Mouse (Mus musculus): ENCODE data around the gene Gm14137. TPM values are rescaled to one million over a fixed set of nuclear protein-coding genes. Genes with fewer than 3 reads are reported as not detected.

Gene Gm14137
- polyA plus RNA-seq, 1 experiment from 2014 or later: 1.0 TPM

DNA sequence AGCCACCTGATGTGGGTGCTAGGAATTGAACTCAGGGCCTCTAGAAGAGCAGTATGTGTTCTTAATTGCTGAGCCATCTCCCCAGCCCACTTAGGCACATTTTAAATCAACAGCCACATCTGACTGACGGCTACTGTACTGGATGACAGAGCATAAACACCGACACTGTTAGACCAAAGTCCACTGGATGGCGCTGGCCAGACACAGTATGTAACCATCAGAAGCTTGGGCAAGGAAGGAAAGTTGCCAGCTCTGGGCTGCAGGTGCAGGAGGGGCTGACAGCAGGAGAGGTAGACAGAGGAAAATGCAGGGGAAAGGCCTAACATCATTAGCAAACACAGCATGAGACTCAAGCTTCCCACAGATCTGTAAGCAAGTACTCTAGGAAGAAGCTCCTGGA, 2.5 kb downstream of the Gm14137 start:
- Histone ChIP-seq H3K27ac (replicated peaks) (no peak overlapping the region), H3K36me3 (replicated peaks) (peaks cover 48% of the 10 kb centered on the region), H3K27me3 (replicated peaks; ENCODE audit: low read depth, poor library complexity, severe bottlenecking) (0 out of 2 replicates have a peak, but pooled peaks cover 6% of the 10 kb centered on the region), H3K4me3 (no peak overlapping the region), H3K4me1 (peaks cover 37% of the 10 kb centered on the region), H3K9me3 (no peaks in the 10 kb centered on the region)
- no peak for DNase-seq (ENCODE audit: low spot score)
- 61% methylated on average over 3 of the region's 3 CpGs for WGBS

- no peak for DNase-seq (ENCODE audit: low spot score)
- Histone ChIP-seq H3K4me1 (peaks cover 32% of the 10 kb centered on the region), H3K9me3 (no peaks in the 10 kb centered on the region), H3K27ac (replicated peaks) (no peak overlapping the region), H3K27me3 (replicated peaks; ENCODE audit: low read depth, poor library complexity, severe bottlenecking) (0 out of 2 replicates have a peak, but pooled peaks cover 6% of the 10 kb centered on the region), H3K4me3 (no peak overlapping the region), H3K36me3 (replicated peaks) (peaks cover 46% of the 10 kb centered on the region)
- WGBS: 90% methylated on average over 5 of the region's 5 CpGs
These were observed 3.2 kb downstream of the Gm14137 start for GRCm38 (mm10) chr2:119177384-119177939.

- Histone ChIP-seq H3K4me3 (no peak overlapping the region), H3K27me3 (replicated peaks; ENCODE audit: low read depth, poor library complexity, severe bottlenecking) (no peaks in the 10 kb centered on the region), H3K27ac (replicated peaks) (no peak overlapping the region), H3K36me3 (replicated peaks) (peaks cover 68% of the 10 kb centered on the region), H3K9me3 (no peaks in the 10 kb centered on the region), H3K4me1 (no peaks in the 10 kb centered on the region)
- DNase-seq (ENCODE audit: low spot score): no peak
- WGBS: 83% methylated on average over 7 of the region's 7 CpGs
These were observed 8.6 kb downstream of the Gm14137 start for GRCm38 (mm10) chr2:119182914-119183313.

DNA sequence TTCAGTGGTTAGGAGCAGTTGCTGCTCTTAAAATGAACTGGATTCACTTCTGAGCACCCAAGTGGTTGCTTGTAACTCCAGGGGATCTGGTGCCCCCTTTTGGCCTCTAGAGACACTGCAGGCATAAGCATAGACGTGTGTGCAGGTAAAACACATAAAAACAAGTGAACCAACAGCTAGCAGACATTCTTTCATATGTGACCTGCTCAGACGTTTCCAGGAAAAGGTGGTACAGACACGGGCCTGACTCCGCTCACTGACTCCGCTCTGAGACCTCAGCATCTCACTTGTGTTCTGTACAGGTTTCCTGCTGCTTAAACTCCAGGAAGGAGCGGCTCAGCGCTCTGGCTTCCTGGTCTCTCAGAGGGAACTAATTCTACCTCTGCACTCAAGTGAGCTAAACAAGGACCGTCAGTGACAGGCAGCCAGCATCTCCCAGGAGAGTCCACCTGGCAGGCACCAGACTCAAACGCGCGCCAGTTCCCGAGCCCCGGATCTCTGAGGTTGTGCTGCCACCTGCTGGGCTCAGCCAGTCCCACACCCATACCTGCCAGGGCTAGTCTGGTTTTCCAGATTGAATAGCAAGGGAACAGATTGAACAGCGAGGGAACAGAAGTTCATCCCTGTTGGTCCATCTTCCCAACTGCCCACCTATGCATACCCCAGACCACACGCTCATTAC, 14.9 kb downstream of the Gm14137 start:
- Histone ChIP-seq H3K36me3 (replicated peaks) (peaks cover 19% of the 10 kb centered on the region), H3K27me3 (replicated peaks; ENCODE audit: low read depth, poor library complexity, severe bottlenecking) (no peaks in the 10 kb centered on the region), H3K4me3 (peak overlapping the region; percentile 52), H3K9me3 (no peaks in the 10 kb centered on the region), H3K4me1 (peaks cover 8% of the 10 kb centered on the region), H3K27ac (replicated peaks) (0 out of 2 replicates have a peak overlapping the region, but pooled peaks have one; percentile 20)
- DNase-seq (ENCODE audit: low spot score): peak; percentile 89
- 6% methylated on average over 15 of the region's 15 CpGs for WGBS

DNA sequence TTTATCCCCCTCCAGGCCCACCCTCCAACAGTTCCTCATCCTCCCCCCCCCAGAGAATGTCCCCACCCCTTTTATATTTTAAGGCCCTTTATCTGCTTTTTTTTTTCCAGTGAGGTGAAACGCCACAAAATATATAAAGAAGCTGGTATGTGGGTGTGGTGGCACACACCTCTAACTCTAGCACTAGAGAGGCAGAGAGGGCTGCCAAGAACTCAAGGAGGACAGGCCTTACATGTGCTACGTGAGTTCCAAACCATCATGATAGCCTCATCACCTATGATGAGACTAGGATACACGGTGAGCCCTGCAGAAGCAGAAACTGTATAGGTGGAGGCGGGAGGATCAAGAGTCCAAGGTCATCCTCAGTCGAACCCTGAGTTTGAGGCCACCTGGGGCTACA, 16.7 kb downstream of the Gm14137 start:
- Histone ChIP-seq H3K4me1 (peaks cover 11% of the 10 kb centered on the region), H3K27ac (replicated peaks) (no peak overlapping the region), H3K9me3 (no peaks in the 10 kb centered on the region), H3K27me3 (replicated peaks; ENCODE audit: low read depth, poor library complexity, severe bottlenecking) (no peaks in the 10 kb centered on the region), H3K36me3 (replicated peaks) (peaks cover 3% of the 10 kb centered on the region), H3K4me3 (no peak overlapping the region)
- DNase-seq (ENCODE audit: low spot score): no peak
- 89% methylated on average over 5 of the region's 5 CpGs for WGBS

DNA sequence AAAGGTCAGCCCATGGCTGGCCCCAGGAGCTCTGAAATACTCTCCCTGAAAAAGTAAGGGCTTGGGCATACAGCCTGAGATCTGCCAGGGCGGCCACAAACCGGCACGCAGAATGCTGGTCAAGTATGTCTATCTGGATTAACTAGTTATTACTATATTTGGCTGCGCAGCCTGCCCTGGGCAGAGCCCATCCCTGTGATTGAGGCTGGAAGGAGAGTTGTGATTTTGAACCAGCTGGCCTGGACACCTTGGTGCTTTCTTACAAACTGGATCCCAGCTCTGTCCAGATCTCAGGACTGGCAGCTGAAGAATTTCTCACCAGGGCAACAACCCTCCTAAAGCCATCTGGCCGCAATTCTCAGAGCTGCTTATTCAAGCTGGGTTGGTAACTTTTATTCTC, 19.8 kb downstream of the Gm14137 start:
- H3K27me3 ChIP-seq (replicated peaks; ENCODE audit: low read depth, poor library complexity, severe bottlenecking): no peaks in the 10 kb centered on the region
- H3K4me3 ChIP-seq: no peak overlapping the region
- H3K36me3 ChIP-seq (replicated peaks): no peaks in the 10 kb centered on the region
- DNase-seq (ENCODE audit: low spot score): no peak
- peaks cover 29% of the 10 kb centered on the region for H3K4me1 ChIP-seq
- no peak overlapping the region for H3K27ac ChIP-seq (replicated peaks)
- WGBS: 93% methylated on average over 5 of the region's 5 CpGs
- no peaks in the 10 kb centered on the region for H3K9me3 ChIP-seq

DNA sequence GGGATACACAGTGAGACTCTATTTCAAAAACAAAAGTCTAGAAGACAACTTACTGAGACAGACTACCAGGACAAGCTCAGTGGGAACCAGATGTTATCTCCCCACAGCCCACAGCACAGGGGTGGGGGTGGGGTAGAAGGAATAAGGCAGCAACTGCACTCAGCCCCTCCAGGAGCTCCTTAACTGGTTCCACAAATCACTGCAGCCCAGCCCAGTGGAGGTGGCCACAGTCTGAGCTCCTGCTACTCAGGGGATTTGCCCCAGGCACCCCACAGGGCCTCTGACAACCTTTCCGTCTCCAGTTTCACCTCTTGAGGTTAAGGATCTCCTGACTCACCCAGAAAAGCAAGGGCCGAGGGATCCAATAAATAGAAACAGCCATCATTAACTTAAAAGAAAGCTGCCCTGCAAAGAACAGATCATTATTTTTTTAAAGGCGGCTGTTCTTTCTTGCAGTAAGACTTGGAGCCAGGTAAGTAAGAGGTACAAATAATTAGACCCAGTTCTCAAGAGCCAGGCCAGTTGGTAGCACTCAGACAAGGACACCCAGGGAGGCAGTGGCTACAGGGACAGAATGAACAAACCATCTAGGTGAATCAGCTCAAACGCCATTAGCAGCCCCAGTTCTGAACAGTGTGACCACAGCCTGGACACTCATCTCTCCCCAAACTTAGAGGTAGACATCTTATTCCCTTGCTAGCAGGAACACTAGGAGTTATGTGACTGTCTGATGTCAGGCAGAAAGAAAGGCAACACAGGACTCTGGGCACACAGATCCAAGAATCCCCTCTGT, 22.2 kb downstream of the Gm14137 start:
- 20% methylated on average over 4 of the region's 4 CpGs for WGBS
- Histone ChIP-seq H3K36me3 (replicated peaks) (no peaks in the 10 kb centered on the region), H3K4me1 (peaks cover 26% of the 10 kb centered on the region), H3K27me3 (replicated peaks; ENCODE audit: low read depth, poor library complexity, severe bottlenecking) (no peaks in the 10 kb centered on the region), H3K9me3 (no peaks in the 10 kb centered on the region), H3K4me3 (peak overlapping the region; percentile 5; the same call in 1 of the 2 replicates), H3K27ac (replicated peaks) (peak overlapping the region; percentile 19; the same call in 1 of the 2 replicates)
- peak; percentile 62 for DNase-seq (ENCODE audit: low spot score)

- no peak overlapping the region for H3K27ac ChIP-seq (replicated peaks)
- no peak for DNase-seq (ENCODE audit: low spot score)
- H3K4me3 ChIP-seq: no peak overlapping the region
- H3K4me1 ChIP-seq: peaks cover 26% of the 10 kb centered on the region
- 89% methylated on average over 1 of the region's 1 CpGs for WGBS
- no peaks in the 10 kb centered on the region for H3K9me3 ChIP-seq
- H3K36me3 ChIP-seq (replicated peaks): no peaks in the 10 kb centered on the region
- no peaks in the 10 kb centered on the region for H3K27me3 ChIP-seq (replicated peaks; ENCODE audit: low read depth, poor library complexity, severe bottlenecking)
These were observed 23.2 kb downstream of the Gm14137 start for GRCm38 (mm10) chr2:119197493-119197892.

DNA sequence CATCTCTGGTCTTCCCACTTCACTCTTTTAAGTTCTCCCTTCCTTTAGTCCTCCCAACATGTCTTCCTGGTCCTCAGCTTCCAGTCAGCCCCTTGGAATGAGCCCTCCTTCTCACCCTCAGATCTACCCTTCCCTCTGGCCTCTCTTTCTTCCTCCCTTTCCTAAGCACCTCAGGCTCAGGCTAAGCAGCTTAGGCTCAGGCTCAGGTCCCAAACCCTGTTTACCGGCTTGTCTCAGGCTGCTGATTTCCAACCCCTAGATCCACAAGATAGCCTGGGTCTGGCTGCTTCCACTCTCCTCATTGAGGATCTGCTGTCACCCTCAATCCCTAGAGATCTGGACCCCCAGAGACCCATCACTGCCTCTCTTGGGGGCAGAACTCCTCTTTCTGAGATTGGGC, 23.7 kb downstream of the Gm14137 start:
- peaks cover 28% of the 10 kb centered on the region for H3K4me1 ChIP-seq
- DNase-seq (ENCODE audit: low spot score): no peak
- no peaks in the 10 kb centered on the region for H3K27me3 ChIP-seq (replicated peaks; ENCODE audit: low read depth, poor library complexity, severe bottlenecking)
- H3K4me3 ChIP-seq: no peak overlapping the region
- no peak overlapping the region for H3K27ac ChIP-seq (replicated peaks)
- no peaks in the 10 kb centered on the region for H3K36me3 ChIP-seq (replicated peaks)
- no peaks in the 10 kb centered on the region for H3K9me3 ChIP-seq
- 23% methylated on average over 1 of the region's 1 CpGs for WGBS

DNA sequence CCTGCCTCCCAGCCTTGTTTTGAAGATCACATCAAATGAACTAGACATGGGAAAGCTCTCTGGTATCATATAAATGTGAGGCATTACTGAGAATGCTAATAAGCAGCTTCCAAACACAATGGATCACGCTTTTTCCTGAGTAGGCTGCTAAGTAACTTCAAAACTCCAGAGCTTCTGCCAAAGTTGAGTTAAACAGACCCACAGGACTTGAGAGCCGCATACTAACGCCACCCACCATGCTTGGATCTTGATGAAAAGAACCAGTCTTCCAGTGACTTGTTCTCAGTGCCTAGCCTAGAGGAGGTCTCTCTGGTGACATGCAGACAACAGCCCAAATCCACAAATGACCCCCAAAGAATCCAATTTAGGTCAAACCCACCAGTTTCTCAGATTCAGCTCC, 24.6 kb downstream of the Gm14137 start:
- Histone ChIP-seq H3K27ac (replicated peaks) (no peak overlapping the region), H3K4me1 (peaks cover 29% of the 10 kb centered on the region), H3K27me3 (replicated peaks; ENCODE audit: low read depth, poor library complexity, severe bottlenecking) (no peaks in the 10 kb centered on the region), H3K4me3 (no peak overlapping the region), H3K36me3 (replicated peaks) (no peaks in the 10 kb centered on the region), H3K9me3 (no peaks in the 10 kb centered on the region)
- no peak for DNase-seq (ENCODE audit: low spot score)
- 71% methylated on average over 3 of the region's 3 CpGs for WGBS

DNA sequence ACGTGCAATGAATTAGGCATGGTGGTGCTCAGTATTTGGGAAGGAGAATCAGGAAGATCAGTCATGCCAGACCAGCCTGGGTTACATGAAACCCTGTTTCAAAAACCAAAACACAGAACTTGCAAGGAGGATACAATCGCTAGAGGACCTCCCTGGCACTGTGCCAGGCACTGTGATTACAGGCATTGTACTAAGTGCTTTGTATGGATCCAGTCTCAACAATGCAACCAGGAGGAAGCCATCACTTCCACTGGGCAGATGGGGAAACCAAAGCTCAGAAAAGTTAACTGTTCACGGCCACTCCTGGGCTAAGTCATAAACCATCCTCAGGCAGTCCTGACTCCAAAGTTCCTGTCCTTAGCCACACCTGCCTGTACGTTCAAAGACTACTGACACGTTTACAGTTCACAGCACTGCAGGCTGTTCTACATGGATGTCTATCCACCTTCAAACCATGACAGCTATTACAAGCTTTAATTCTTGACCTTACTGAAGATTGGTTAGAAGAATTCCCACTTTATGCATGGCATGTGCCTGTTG, 28.7 kb downstream of the Gm14137 start:
- H3K4me3 ChIP-seq: no peak overlapping the region
- WGBS: 90% methylated on average over 5 of the region's 5 CpGs
- H3K36me3 ChIP-seq (replicated peaks): no peaks in the 10 kb centered on the region
- H3K27ac ChIP-seq (replicated peaks): no peak overlapping the region
- H3K4me1 ChIP-seq: peaks cover 20% of the 10 kb centered on the region
- no peaks in the 10 kb centered on the region for H3K27me3 ChIP-seq (replicated peaks; ENCODE audit: low read depth, poor library complexity, severe bottlenecking)
- DNase-seq (ENCODE audit: low spot score): no peak
- no peaks in the 10 kb centered on the region for H3K9me3 ChIP-seq

- DNase-seq (ENCODE audit: low spot score): no peak
- H3K4me3 ChIP-seq: no peak overlapping the region
- H3K4me1 ChIP-seq: peaks cover 11% of the 10 kb centered on the region
- no peak overlapping the region for H3K27ac ChIP-seq (replicated peaks)
- H3K27me3 ChIP-seq (replicated peaks; ENCODE audit: low read depth, poor library complexity, severe bottlenecking): no peaks in the 10 kb centered on the region
- no peaks in the 10 kb centered on the region for H3K9me3 ChIP-seq
- 87% methylated on average over 4 of the region's 4 CpGs for WGBS
- H3K36me3 ChIP-seq (replicated peaks): no peaks in the 10 kb centered on the region
These were observed 29.7 kb downstream of the Gm14137 start for GRCm38 (mm10) chr2:119203871-119204460.
